Mouse (Mus musculus) kidney, postnatal 10 days (tissue): Measurements from ENCODE around the gene Afg1l.
A peak's percentile ranks its signal among the peaks of the same experiment; 100 is the strongest.

Experiments
- DNase-seq: peaks from one replicate; pipeline ENCODE4 v3.0.0; 2021; ENCODE audit warnings: mixed read lengths

Gene Afg1l

GRCm38 (mm10) chr10:42476774-42477475, 1.4 kb downstream of the Afg1l start:
- no peak for DNase-seq

- no peak for DNase-seq
Measured at GRCm38 (mm10) chr10:42474946-42475514, 3.3 kb downstream of the Afg1l start.

- no peak for DNase-seq
Measured at GRCm38 (mm10) chr10:42464805-42465204, 13.6 kb downstream of the Afg1l start.

DNA sequence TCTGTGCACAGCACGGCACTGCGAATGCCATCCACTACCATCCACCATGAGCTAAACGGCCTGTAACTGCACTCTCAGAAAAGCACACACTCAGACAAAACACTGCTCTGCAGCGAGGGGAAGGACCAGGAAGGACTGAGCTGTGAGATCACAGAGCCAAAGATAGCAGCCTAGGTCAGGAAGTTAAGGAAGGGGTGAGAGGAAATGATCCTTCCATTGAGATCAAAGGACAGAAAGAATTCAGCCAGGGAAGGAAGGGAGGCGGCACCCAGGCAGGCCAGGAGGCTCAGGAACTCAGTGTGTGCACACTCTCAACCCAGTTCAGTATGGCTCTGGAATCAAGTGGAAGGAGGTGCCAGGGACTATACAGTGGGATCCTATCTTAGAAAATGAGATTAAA, 14.1 kb downstream of the Afg1l start:
- peak; percentile 55 for DNase-seq

DNA sequence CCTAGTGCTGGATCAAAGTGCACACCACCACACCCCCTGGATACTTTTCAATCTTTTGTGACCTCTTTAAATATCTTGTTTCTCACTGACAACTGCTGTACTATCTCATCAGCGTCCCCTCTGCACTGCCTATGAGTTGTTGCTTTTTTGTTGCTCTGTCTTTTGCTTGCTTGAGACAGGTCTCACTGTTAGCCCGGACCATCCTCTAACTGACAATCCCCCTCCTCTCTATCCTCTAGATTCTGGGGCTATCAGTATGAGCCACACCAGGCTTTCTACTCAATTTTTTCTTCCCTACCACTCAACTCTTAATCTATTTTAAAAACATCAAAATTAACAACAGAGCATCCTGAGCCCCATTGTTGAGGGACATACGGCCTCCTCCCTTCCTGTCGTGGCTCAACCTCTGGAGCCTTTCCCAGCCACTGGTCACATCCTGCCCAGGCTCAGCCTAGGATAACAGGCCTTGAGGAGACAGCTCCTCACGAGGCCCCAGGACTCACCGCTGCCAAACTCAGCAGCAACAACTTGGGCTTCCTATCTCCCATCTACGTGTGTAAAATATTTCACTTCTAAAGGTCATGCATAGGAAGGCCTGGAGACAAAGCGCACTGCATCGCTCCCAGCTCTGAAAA, 20.7 kb downstream of the Afg1l start:
- peak; percentile 82 for DNase-seq

GRCm38 (mm10) chr10:42455981-42456380, 22.4 kb downstream of the Afg1l start:
- DNase-seq: no peak

GRCm38 (mm10) chr10:42454690-42455089, 23.7 kb downstream of the Afg1l start:
- no peak for DNase-seq

DNA sequence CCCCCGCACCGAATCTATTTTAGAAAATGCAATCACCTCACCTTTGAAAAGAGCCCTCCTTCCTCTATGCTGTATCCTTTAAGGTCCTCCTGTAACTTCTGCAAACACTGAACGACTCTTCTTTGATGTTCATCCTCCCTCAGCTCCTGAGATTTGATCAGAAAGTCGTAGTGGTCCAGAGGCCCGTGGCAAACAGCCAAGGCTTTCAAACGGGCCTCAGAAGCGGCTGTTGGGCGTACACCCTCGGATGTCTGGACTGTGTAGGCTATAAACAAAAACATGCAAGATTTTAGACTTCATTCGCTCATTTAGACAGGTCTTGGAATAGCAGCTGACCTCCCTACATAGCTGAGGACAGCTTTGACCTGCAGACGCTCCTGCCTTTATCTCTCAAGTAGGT, 24.1 kb downstream of the Afg1l start:
- DNase-seq: no peak

- DNase-seq: no peak
Measured at GRCm38 (mm10) chr10:42449672-42450071, 28.7 kb downstream of the Afg1l start.

DNA sequence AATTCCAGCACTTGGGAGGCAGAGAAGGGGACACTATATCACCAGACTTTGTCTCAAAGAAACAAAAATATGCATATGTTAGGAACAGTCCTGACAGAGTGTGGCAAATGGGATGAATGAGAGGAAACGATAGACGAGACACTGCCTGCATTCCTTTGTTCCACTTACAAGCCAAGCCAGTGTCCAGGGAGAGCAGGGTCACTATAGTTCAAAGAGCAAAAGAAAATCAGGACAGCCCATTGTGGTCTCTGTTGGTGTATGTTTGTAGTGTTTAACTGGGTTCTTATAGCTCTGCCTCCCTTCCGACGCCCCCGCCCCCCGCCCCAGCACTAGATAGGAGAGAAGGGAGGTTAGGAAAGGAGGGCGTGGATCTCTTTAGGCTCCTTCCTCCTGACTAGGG, 30.0 kb downstream of the Afg1l start:
- no peak for DNase-seq

- no peak for DNase-seq
Measured at GRCm38 (mm10) chr10:42446145-42446544, 32.2 kb downstream of the Afg1l start.

DNA sequence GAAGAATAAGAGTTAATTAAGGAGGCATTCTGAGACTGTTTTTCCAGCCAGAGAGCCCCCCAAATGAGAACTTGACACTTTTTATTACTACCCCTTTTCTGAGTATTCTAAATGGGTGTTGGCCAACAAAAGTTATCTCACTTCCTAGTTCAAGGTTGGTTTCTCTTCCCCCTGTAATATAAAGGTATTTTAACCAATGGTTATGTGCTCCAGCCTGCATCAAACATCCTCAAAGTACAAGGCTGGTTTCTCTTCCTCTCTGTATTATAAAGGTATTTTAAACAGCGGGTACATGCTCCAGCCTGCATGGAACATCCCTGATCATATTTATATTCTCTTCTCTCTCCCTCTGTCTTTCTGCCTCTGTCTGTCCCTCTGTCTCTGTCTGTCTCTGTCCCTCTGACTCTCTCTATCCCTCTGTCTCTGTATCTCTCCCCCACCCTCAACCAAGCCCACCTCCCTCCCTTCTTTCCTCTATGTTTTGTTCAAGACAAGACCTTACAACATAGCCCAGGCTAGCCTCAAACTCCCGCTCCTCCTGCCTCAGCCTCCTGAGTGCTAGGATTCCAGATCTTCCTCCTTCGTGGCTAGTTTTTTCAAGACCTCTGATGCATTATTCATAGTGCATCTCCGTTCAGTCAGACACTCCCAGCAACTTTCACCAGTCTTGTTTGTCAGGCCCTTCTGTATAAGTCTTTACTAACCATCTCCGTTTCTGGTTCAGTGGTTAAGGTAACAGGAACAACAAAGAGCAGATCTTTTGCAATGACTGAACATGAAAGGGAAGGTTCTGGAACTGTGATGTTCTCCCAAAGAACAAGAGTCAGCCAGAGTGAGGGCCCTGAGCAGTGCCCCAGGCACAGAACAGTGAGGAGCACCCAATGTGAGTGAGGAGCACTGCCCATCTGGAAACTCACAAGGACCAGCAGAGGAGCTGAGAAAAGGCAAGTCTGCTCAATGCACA, 41.2 kb downstream of the Afg1l start:
- no peak for DNase-seq

GRCm38 (mm10) chr10:42417530-42418174, 60.7 kb downstream of the Afg1l start:
- no peak for DNase-seq

GRCm38 (mm10) chr10:42415821-42416470, 62.4 kb downstream of the Afg1l start:
- DNase-seq: no peak

GRCm38 (mm10) chr10:42410748-42411537, 67.4 kb downstream of the Afg1l start:
- peak; percentile 68 for DNase-seq

DNA sequence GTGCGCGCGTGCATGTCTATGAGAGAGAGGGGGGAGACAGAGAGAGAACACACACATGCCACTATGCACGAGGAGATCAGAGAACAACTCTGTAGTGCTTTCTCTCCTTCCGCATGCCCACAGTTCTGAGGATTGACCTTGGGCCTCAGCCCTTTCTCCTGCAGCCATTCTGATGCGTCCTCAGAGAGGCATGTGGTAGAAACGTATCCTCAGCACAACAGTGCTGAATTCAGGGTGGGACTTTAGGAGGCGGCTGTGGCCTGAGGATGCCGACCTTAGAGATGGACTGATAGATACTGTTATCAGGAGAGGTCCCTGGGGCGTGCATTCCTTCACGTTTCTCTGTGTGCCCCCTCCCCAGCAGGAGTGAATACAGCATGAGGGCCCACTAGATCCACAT, 87.9 kb downstream of the Afg1l start:
- no peak for DNase-seq

DNA sequence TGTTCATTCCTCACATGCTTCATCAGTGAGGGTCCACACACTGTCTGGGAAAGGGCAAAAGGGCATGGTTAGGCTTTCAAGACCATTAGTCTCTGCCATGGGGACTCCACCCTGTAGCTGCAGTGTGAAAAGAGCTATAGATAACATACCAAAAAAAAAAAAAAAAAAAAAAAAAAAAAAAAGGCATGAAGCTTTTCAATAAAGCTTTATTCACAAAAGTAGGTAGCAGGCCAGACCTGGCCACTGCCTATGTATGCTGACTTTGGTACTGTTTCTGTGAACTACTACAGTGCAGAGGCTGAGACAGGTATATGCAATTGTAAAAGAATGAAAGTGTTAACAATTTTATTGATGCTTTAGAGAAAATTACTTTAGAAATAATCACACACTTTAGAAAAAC, 90.2 kb downstream of the Afg1l start:
- no peak for DNase-seq

- DNase-seq: peak; percentile 17
Measured at GRCm38 (mm10) chr10:42384946-42385644, 93.3 kb downstream of the Afg1l start.

- no peak for DNase-seq
Measured at GRCm38 (mm10) chr10:42383708-42384107, 94.7 kb downstream of the Afg1l start.

- no peak for DNase-seq
Measured at GRCm38 (mm10) chr10:42364216-42364615, 114.1 kb downstream of the Afg1l start.

DNA sequence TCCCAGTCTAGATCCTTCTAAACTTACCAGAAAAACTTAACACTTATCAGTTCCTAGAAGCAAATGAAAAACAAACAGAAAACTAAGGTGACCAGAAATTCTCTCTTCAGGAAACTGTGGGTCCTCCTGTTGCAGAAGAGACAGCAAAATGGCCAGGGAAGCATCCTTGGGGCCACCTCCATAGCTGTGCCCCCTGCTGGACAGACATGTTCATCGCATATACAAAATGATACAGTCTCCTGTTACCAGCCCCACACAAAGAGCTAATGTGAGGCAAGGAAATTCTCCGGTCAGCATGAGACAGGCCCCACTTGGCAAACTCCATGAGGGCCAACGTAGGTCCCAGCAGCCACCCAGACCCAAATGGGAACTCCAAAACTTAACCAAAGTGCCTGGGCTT, 122.4 kb downstream of the Afg1l start:
- no peak for DNase-seq
